Mouse (Mus musculus): Measurements from ENCODE around the gene Fbxo5.

DNA sequence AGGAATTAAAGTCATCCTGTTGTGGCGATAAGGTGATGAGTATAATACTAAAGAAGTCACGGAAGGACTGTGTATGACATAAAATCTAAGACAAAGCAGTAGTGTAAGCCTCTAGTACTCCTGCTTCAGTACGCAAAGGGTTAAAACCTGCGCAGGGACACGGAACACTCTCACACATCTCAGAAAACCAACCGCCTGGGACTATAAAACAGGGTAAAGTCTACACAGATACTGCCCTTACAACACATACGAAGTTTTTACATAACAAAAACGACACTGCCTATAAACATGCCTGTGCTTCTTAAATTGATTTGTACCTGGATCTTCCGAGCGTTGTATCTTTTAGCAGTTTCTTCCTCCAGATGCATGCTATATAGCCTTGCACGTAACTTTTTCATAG lies 8.3 kb upstream of the Fbxo5 start:
- TF ChIP-seq CTCF (IDR thresholded peaks at IDR 0.05; ENCODE audit: extremely low read depth, insufficient read depth, insufficient read length, insufficient replicate concordance): no peak
- TF ChIP-seq POLR2A (IDR thresholded peaks at IDR 0.05; ENCODE audit: low read depth, low read length): no peak

Data from spleen, adult 2 months (tissue).